In genomic region chr19:17856741-17857140, GRCm38 (mm10) we compare ENCODE assay signal across 10 mouse cellular contexts. TPM values are rescaled to one million over a fixed set of nuclear protein-coding genes. Genes with fewer than 3 reads are reported as not detected.
DNase-seq lines count a peak whose midpoint lies in the region; ATAC-seq and TF ChIP-seq lines count a peak whose summit lies in the region.
"Had no signal": no experiment of that assay in that cellular context is flagged by ENCODE, and none has a peak within 500 bp of the region (broad histone marks: within the 10 kb centered on the region; RNA-seq: fewer than 3 reads in every experiment).

No protein-coding gene starts in this region.

- H3K27ac ChIP-seq in intestine, postnatal 0 days (ENCODE audit: low read depth, low read length), result no peak overlapping the region
- H3K27ac ChIP-seq in intestine, embryonic 16.5 days (ENCODE audit: low read length), result no peak overlapping the region
- no peak overlapping the region for H3K27ac ChIP-seq in lung, postnatal 0 days (ENCODE audit: low read length)
- H3K27ac ChIP-seq: embryonic facial prominence, embryonic 15.5 days had no signal

- H3K9ac ChIP-seq in intestine, postnatal 0 days (ENCODE audit: low read depth, low read length), result no peak overlapping the region
- H3K9ac ChIP-seq in intestine, embryonic 16.5 days (ENCODE audit: low read depth, low read length), result no peak overlapping the region
- H3K9ac ChIP-seq in lung, postnatal 0 days (replicated peaks; ENCODE audit: low read depth), result no peak overlapping the region
- H3K9ac ChIP-seq: embryonic facial prominence, embryonic 15.5 days had no signal

- ATAC-seq in intestine, postnatal 0 days, result no peak
- ATAC-seq in intestine, embryonic 16.5 days, result no peak
- no peak for ATAC-seq in lung, postnatal 0 days

- TF ChIP-seq POLR2A in lung, adult 2 months (IDR thresholded peaks at IDR 0.05; ENCODE audit: borderline replicate concordance, extremely low read depth, low read depth, low read length), result no peak

- no peaks in the 10 kb centered on the region for H3K9me3 ChIP-seq in intestine, postnatal 0 days (ENCODE audit: control insufficient read depth)
- no peaks in the 10 kb centered on the region for H3K9me3 ChIP-seq in intestine, embryonic 16.5 days (ENCODE audit: control insufficient read depth, low read length)
- no peaks in the 10 kb centered on the region for H3K9me3 ChIP-seq in lung, postnatal 0 days (ENCODE audit: low read length)
- H3K9me3 ChIP-seq: embryonic facial prominence, embryonic 15.5 days had no signal

- no peaks in the 10 kb centered on the region for H3K4me1 ChIP-seq in intestine, postnatal 0 days (replicated peaks; ENCODE audit: control insufficient read depth, insufficient read depth, low read length)
- H3K4me1 ChIP-seq in intestine, embryonic 16.5 days (ENCODE audit: control insufficient read depth, insufficient read depth, low read length), result no peaks in the 10 kb centered on the region
- H3K4me1 ChIP-seq in lung, adult 2 months (ENCODE audit: control insufficient read depth, insufficient read depth, low read length), result no peaks in the 10 kb centered on the region
- H3K4me1 ChIP-seq in lung, postnatal 0 days (ENCODE audit: insufficient read depth, low read depth, low read length), result peaks cover 4% of the 10 kb centered on the region; the same call in 1 of the 2 replicates
- H3K4me1 ChIP-seq: embryonic facial prominence, embryonic 15.5 days had no signal

- 53% methylated on average over 3 of the region's 3 CpGs for WGBS in intestine, postnatal 0 days
- WGBS in intestine, embryonic 16.5 days, result 62% methylated on average over 3 of the region's 3 CpGs
- 34% methylated on average over 3 of the region's 3 CpGs for WGBS in lung, adult 2 months
- 44% methylated on average over 3 of the region's 3 CpGs for WGBS in lung, postnatal 0 days

- no peaks in the 10 kb centered on the region for H3K36me3 ChIP-seq in intestine, postnatal 0 days (ENCODE audit: control insufficient read depth, insufficient read depth)
- no peaks in the 10 kb centered on the region for H3K36me3 ChIP-seq in intestine, embryonic 16.5 days (ENCODE audit: control insufficient read depth, insufficient read depth, low read length)
- no peaks in the 10 kb centered on the region for H3K36me3 ChIP-seq in lung, postnatal 0 days (ENCODE audit: insufficient read depth, low read length)
- H3K36me3 ChIP-seq: embryonic facial prominence, embryonic 15.5 days had no signal

- no peak overlapping the region for H3K4me2 ChIP-seq in intestine, postnatal 0 days (replicated peaks; ENCODE audit: low read depth)
- H3K4me2 ChIP-seq in intestine, embryonic 16.5 days (ENCODE audit: low read depth, low read length), result no peak overlapping the region
- no peak overlapping the region for H3K4me2 ChIP-seq in lung, postnatal 0 days (replicated peaks; ENCODE audit: low read depth, low read length)
- H3K4me2 ChIP-seq: embryonic facial prominence, embryonic 15.5 days had no signal

- H3K4me3 ChIP-seq in intestine, postnatal 0 days (ENCODE audit: low read depth, low read length), result no peak overlapping the region
- H3K4me3 ChIP-seq in intestine, embryonic 16.5 days (ENCODE audit: low read length), result no peak overlapping the region
- H3K4me3 ChIP-seq in lung, adult 2 months (replicated peaks; ENCODE audit: extremely low read depth, low read depth, low read length), result no peak overlapping the region
- no peak overlapping the region for H3K4me3 ChIP-seq in lung, postnatal 0 days (ENCODE audit: low read depth, low read length)
- H3K4me3 ChIP-seq: embryonic facial prominence, embryonic 15.5 days had no signal

- DNase-seq in cerebellum, postnatal 14 days, result peak; percentile 23 to 55
- no peak for DNase-seq in cerebellum, adult 8-10 months
- no peak for DNase-seq in lung, adult 2 months
- no peak for DNase-seq in lung, adult 18-20 months
- peak; percentile 73 for DNase-seq in lung, postnatal 0 days (ENCODE audit: low spot score)
- no peak for DNase-seq in spleen, postnatal 4 days (ENCODE audit: low spot score in 2 of 2)
- DNase-seq: heart, postnatal 36 days had no signal

- no peaks in the 10 kb centered on the region for H3K27me3 ChIP-seq in intestine, postnatal 0 days (replicated peaks; ENCODE audit: control insufficient read depth, insufficient read depth, low read length)
- no peaks in the 10 kb centered on the region for H3K27me3 ChIP-seq in intestine, embryonic 16.5 days (replicated peaks; ENCODE audit: control insufficient read depth, insufficient read depth, low read length)
- H3K27me3 ChIP-seq in lung, postnatal 0 days (replicated peaks; ENCODE audit: insufficient read depth, low read length), result no peaks in the 10 kb centered on the region
- H3K27me3 ChIP-seq: embryonic facial prominence, embryonic 15.5 days had no signal

- TF ChIP-seq CTCF in intestine, postnatal 0 days (IDR thresholded peaks at IDR 0.05; ENCODE audit: low read depth), result peak; percentile 63
- 0 out of 2 replicates have a peak, but pooled peaks have one; percentile 8 for TF ChIP-seq CTCF in lung, adult 2 months (IDR thresholded peaks at IDR 0.05; ENCODE audit: insufficient read depth, low read length)
- TF ChIP-seq CTCF in lung, postnatal 0 days (IDR thresholded peaks at IDR 0.05), result peak; percentile 67

- TF ChIP-seq EP300 in lung, postnatal 0 days (IDR thresholded peaks at IDR 0.05), result no peak

RNA-seq across cellular contexts. Expression of gene Pcsk5, which starts 19.3 kb away (rescaled TPM):
- polyA plus RNA-seq in intestine, postnatal 0 days (2015; fragmentation: Nextera tagmentation; extraction: Ambion mirVana), result 21.1 and 25.2 TPM in 2 replicates
- 30.2 and 36.9 TPM in 2 replicates for polyA plus RNA-seq in intestine, embryonic 16.5 days (2015; fragmentation: Nextera tagmentation; extraction: Ambion mirVana)
- polyA plus RNA-seq in lung, adult 2 months (2012; rRNA removed), result 8.8 and 11.2 TPM in 2 replicates
- 26.3 and 29.9 TPM in 2 replicates for polyA plus RNA-seq in lung, postnatal 0 days (2015; fragmentation: Nextera tagmentation; extraction: Ambion mirVana)

Comparison
In these comparisons a context has a peak if more than half of its experiments do, and no peak if none do; other contexts are left out.
1. DNase-seq: peak in cerebellum, postnatal 14 days (2 of 2) and lung, postnatal 0 days (single experiment); none in cerebellum, adult 8-10 months (single experiment), lung, adult 2 months (single experiment), lung, adult 18-20 months (0 of 2) and spleen, postnatal 4 days (0 of 2).
2. CTCF ChIP-seq: peak in every context shown above with its lines; median percentile 67 in lung, postnatal 0 days; 63 in intestine, postnatal 0 days; 8 in lung, adult 2 months.